Mouse (Mus musculus) small intestine, adult 2 months (tissue): Measurements from ENCODE around the gene Iqcf6.

ENCODE experiments used
- CTCF ChIP-seq: fragments of 200-500 bp; IDR thresholded peaks from 2 replicates; pipeline ENCODE4 v1.5.1; 2012; ENCODE audit warnings: low read depth, mild to moderate bottlenecking, control low read depth, inconsistent platforms, low read length, moderate library complexity, mixed read lengths; ENCODE audit not compliant: insufficient replicate concordance, insufficient read length; ENCODE audit errors: extremely low read depth
- POLR2A ChIP-seq: fragments of 200-500 bp; IDR thresholded peaks from 2 replicates; pipeline ENCODE4 v1.6.1; 2012; ENCODE audit warnings: low read depth, mild to moderate bottlenecking, control low read depth, inconsistent platforms, low read length, moderate library complexity

DNA sequence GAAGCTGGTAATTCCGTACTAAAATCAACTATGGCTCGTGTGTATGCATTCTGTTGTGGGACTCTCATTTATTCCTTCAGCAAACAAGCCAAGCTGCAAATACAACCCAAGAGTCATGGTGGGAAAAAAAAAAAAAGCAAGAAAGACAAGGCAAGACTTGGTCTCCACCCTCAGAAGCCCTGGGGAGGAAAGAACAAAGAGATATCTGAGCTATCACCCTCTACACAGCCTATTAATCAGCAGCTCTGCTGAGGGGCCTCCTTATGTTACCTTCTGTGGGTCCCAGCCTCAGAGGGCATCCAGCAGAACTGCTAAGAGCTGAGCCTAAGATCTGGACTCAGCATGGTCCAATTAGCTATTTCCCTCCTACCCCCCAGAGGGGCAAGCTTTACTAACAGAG lies 47.5 kb downstream of the Iqcf6 start:
- no peak for TF ChIP-seq CTCF
- no peak for TF ChIP-seq POLR2A
